Mouse (Mus musculus) heart, adult 2 months (tissue): ENCODE data around the gene Gpr107.
A peak's percentile ranks its signal among the peaks of the same experiment; 100 is the strongest.

Experiments
- CTCF ChIP-seq: fragments of 200-600 bp; IDR thresholded peaks from 2 replicates; pipeline ENCODE4 v1.8.1; 2022; ENCODE audit warnings: antibody characterized with exemption, mild to moderate bottlenecking, moderate library complexity
- EP300 ChIP-seq: fragments of 200-500 bp; IDR thresholded peaks from 2 replicates; pipeline ENCODE4 v1.6.1; 2011; ENCODE audit warnings: low read depth, low read length, control low read depth; ENCODE audit not compliant: insufficient read depth

DNA sequence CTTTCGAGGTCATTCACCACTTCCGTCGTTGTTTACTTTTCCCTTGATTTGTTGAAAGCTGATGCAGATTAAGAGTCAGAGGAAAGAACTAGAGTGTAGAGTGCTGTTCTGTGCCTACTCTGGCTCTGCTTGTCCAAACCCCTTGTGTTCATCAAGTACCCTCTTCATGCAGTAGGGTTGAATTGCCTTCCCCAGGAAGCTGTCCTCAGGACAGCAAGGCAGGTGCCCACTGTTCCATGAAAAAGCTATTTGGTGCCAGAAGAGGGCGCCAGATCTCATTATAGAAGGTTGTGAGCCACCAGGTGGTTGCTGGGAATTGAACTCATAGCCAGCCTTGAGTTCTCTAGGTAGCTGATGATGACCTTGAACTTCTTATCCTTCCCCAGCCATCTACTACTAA is 21.2 kb downstream of the Gpr107 start:
- TF ChIP-seq EP300 (no peak), CTCF (peak; percentile 52)
